Mouse (Mus musculus) liver, adult 2 months (tissue): Measurements from ENCODE around the gene Tekt3.

ENCODE experiments used
- CTCF ChIP-seq: fragments of 200-500 bp; IDR thresholded peaks from 2 replicates; pipeline ENCODE4 v1.5.1; 2011; ENCODE audit warnings: low read depth, low read length, control low read depth
- POLR2A ChIP-seq: fragments of 200-500 bp; IDR thresholded peaks from 2 replicates; pipeline ENCODE4 v1.6.1; 2011; ENCODE audit warnings: low read length, control low read depth; ENCODE audit not compliant: insufficient read depth; ENCODE audit errors: extremely low read depth

DNA sequence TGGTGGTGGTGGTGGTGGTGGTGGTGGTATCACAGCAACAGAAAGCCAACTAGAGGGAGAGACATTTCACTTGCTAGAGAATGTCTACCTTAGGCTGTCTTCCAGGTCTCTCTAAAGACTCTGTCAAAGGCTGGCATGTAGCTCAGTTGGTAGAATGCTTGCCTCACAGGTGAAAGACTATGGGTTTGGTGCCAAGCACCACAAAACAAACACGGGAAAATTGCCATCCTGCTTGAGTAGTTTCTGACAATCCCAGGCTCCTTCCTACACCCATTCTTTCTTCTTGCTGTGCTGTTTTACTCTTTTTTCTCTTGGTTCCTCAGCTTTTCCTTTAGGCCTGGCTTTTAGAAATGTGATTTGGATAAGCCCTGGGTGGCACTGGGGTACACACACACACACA lies 5.1 kb downstream of the Tekt3 start:
- TF ChIP-seq POLR2A = no peak
- no peak for TF ChIP-seq CTCF
